Mouse (Mus musculus): Measurements from ENCODE around the gene Inka2. TPM values are rescaled to one million over a fixed set of nuclear protein-coding genes. Genes with fewer than 3 reads are reported as not detected.

Inka2 gene
- polyA plus RNA-seq, 1 experiment from 2014 or later: 2.4 TPM

GRCm38 (mm10) chr3:105701399-105701798 lies 3.0 kb upstream of the Inka2 start:
- no peaks in the 10 kb centered on the region for H3K9me3 ChIP-seq (replicated peaks)
- no peaks in the 10 kb centered on the region for H3K36me3 ChIP-seq
- no peak overlapping the region for H3K4me3 ChIP-seq
- H3K4me1 ChIP-seq: peaks cover 25% of the 10 kb centered on the region
- WGBS: 70% methylated on average over 5 of the region's 5 CpGs
- no peak overlapping the region for H3K4me2 ChIP-seq (replicated peaks)
- no peak overlapping the region for H3K9ac ChIP-seq
- no peak for ATAC-seq (ENCODE audit: low FRiP score)
- H3K27me3 ChIP-seq: peaks cover 44% of the 10 kb centered on the region
- no peak overlapping the region for H3K27ac ChIP-seq

GRCm38 (mm10) chr3:105703571-105703970 lies 828 bp upstream of the Inka2 start:
- Histone ChIP-seq H3K9ac (no peak overlapping the region), H3K27ac (no peak overlapping the region), H3K4me2 (replicated peaks) (no peak overlapping the region), H3K4me3 (no peak overlapping the region), H3K27me3 (peaks cover 43% of the 10 kb centered on the region), H3K36me3 (no peaks in the 10 kb centered on the region), H3K4me1 (peaks cover 23% of the 10 kb centered on the region), H3K9me3 (replicated peaks) (no peaks in the 10 kb centered on the region)
- no peak for ATAC-seq (ENCODE audit: low FRiP score)
- 50% methylated on average over 6 of the region's 6 CpGs for WGBS

GRCm38 (mm10) chr3:105705061-105705549 lies 706 bp downstream of the Inka2 start:
- H3K27ac ChIP-seq: peak overlapping the region; percentile 35; the same call in 1 of the 2 replicates
- peak overlapping the region; percentile 73 for H3K9ac ChIP-seq
- ATAC-seq (ENCODE audit: low FRiP score): peak; percentile 66
- peak overlapping the region; percentile 57 for H3K4me3 ChIP-seq
- no peaks in the 10 kb centered on the region for H3K36me3 ChIP-seq
- H3K4me2 ChIP-seq (replicated peaks): peak overlapping the region; percentile 100
- no peaks in the 10 kb centered on the region for H3K9me3 ChIP-seq (replicated peaks)
- WGBS: under 1% methylated on average over 28 of the region's 28 CpGs
- peaks cover 24% of the 10 kb centered on the region for H3K4me1 ChIP-seq
- peaks cover 43% of the 10 kb centered on the region for H3K27me3 ChIP-seq

- 39% methylated on average over 3 of the region's 3 CpGs for WGBS
- Histone ChIP-seq H3K36me3 (no peaks in the 10 kb centered on the region), H3K27me3 (peaks cover 47% of the 10 kb centered on the region), H3K4me3 (peak overlapping the region; percentile 57), H3K9me3 (replicated peaks) (no peaks in the 10 kb centered on the region), H3K4me1 (peaks cover 28% of the 10 kb centered on the region), H3K9ac (peak overlapping the region; percentile 73), H3K4me2 (replicated peaks) (peak overlapping the region; percentile 100), H3K27ac (no peak overlapping the region)
- no peak for ATAC-seq (ENCODE audit: low FRiP score)
Observed at GRCm38 (mm10) chr3:105705561-105705960, 1.2 kb downstream of the Inka2 start.

- Histone ChIP-seq H3K27me3 (peaks cover 43% of the 10 kb centered on the region), H3K4me2 (replicated peaks) (peak overlapping the region; percentile 100), H3K4me1 (peaks cover 30% of the 10 kb centered on the region), H3K9me3 (replicated peaks) (no peaks in the 10 kb centered on the region), H3K9ac (no peak overlapping the region), H3K27ac (no peak overlapping the region), H3K4me3 (peak overlapping the region; percentile 57; the same call in 1 of the 2 replicates), H3K36me3 (no peaks in the 10 kb centered on the region)
- 47% methylated on average over 4 of the region's 4 CpGs for WGBS
- no peak for ATAC-seq (ENCODE audit: low FRiP score)
Observed at GRCm38 (mm10) chr3:105706366-105707020, 2.1 kb downstream of the Inka2 start.

- peaks cover 35% of the 10 kb centered on the region for H3K27me3 ChIP-seq
- no peak overlapping the region for H3K4me2 ChIP-seq (replicated peaks)
- H3K9me3 ChIP-seq (replicated peaks): no peaks in the 10 kb centered on the region
- peaks cover 33% of the 10 kb centered on the region for H3K4me1 ChIP-seq
- H3K27ac ChIP-seq: no peak overlapping the region
- H3K4me3 ChIP-seq: no peak overlapping the region
- no peak for ATAC-seq (ENCODE audit: low FRiP score)
- no peak overlapping the region for H3K9ac ChIP-seq
- 13% methylated on average over 7 of the region's 7 CpGs for WGBS
- H3K36me3 ChIP-seq: no peaks in the 10 kb centered on the region
Observed at GRCm38 (mm10) chr3:105707590-105707989, 3.2 kb downstream of the Inka2 start.

- Histone ChIP-seq H3K9me3 (replicated peaks) (no peaks in the 10 kb centered on the region), H3K36me3 (no peaks in the 10 kb centered on the region), H3K4me3 (no peak overlapping the region), H3K9ac (no peak overlapping the region), H3K4me1 (peaks cover 35% of the 10 kb centered on the region), H3K27ac (no peak overlapping the region), H3K4me2 (replicated peaks) (no peak overlapping the region), H3K27me3 (peaks cover 22% of the 10 kb centered on the region)
- WGBS: 73% methylated on average over 6 of the region's 6 CpGs
- ATAC-seq (ENCODE audit: low FRiP score): no peak
Observed at GRCm38 (mm10) chr3:105710246-105710645, 5.8 kb downstream of the Inka2 start.

- ATAC-seq (ENCODE audit: low FRiP score): no peak
- no peak overlapping the region for H3K4me2 ChIP-seq (replicated peaks)
- WGBS: 54% methylated on average over 7 of the region's 7 CpGs
- H3K9me3 ChIP-seq (replicated peaks): no peaks in the 10 kb centered on the region
- no peak overlapping the region for H3K4me3 ChIP-seq
- H3K27me3 ChIP-seq: peaks cover 7% of the 10 kb centered on the region; the same call in 1 of the 2 replicates
- peaks cover 33% of the 10 kb centered on the region for H3K4me1 ChIP-seq
- H3K27ac ChIP-seq: no peak overlapping the region
- H3K9ac ChIP-seq: no peak overlapping the region
- H3K36me3 ChIP-seq: no peaks in the 10 kb centered on the region
Observed at GRCm38 (mm10) chr3:105711741-105712140, 7.3 kb downstream of the Inka2 start.

- Histone ChIP-seq H3K9me3 (replicated peaks) (no peaks in the 10 kb centered on the region), H3K4me2 (replicated peaks) (no peak overlapping the region), H3K27me3 (peaks cover 7% of the 10 kb centered on the region; the same call in 1 of the 2 replicates), H3K4me3 (no peak overlapping the region), H3K36me3 (no peaks in the 10 kb centered on the region), H3K27ac (no peak overlapping the region), H3K9ac (no peak overlapping the region), H3K4me1 (peaks cover 38% of the 10 kb centered on the region)
- ATAC-seq (ENCODE audit: low FRiP score): no peak
Observed at GRCm38 (mm10) chr3:105712827-105713226, 8.4 kb downstream of the Inka2 start.

- no peaks in the 10 kb centered on the region for H3K9me3 ChIP-seq (replicated peaks)
- H3K27ac ChIP-seq: peak overlapping the region; percentile 76
- peak; percentile 47 for ATAC-seq (ENCODE audit: low FRiP score)
- peaks cover 7% of the 10 kb centered on the region; the same call in 1 of the 2 replicates for H3K27me3 ChIP-seq
- no peaks in the 10 kb centered on the region for H3K36me3 ChIP-seq
- peaks cover 50% of the 10 kb centered on the region for H3K4me1 ChIP-seq
- H3K4me3 ChIP-seq: no peak overlapping the region
- H3K4me2 ChIP-seq (replicated peaks): 0 out of 2 replicates have a peak overlapping the region, but pooled peaks have one; percentile 11
- WGBS: 14% methylated on average over 8 of the region's 8 CpGs
- H3K9ac ChIP-seq: peak overlapping the region; percentile 32; the same call in 1 of the 2 replicates
Observed at GRCm38 (mm10) chr3:105714091-105714819, 9.9 kb downstream of the Inka2 start.

- Histone ChIP-seq H3K4me1 (peaks cover 50% of the 10 kb centered on the region), H3K4me3 (no peak overlapping the region), H3K27ac (no peak overlapping the region), H3K36me3 (no peaks in the 10 kb centered on the region), H3K4me2 (replicated peaks) (no peak overlapping the region), H3K9ac (no peak overlapping the region), H3K27me3 (peaks cover 7% of the 10 kb centered on the region; the same call in 1 of the 2 replicates), H3K9me3 (replicated peaks) (no peaks in the 10 kb centered on the region)
- ATAC-seq (ENCODE audit: low FRiP score): no peak
Observed at GRCm38 (mm10) chr3:105714820-105715167, 10.4 kb downstream of the Inka2 start.

- ATAC-seq (ENCODE audit: low FRiP score): no peak
- 59% methylated on average over 18 of the region's 18 CpGs for WGBS
- peak overlapping the region; percentile 72; the same call in 1 of the 2 replicates for H3K27ac ChIP-seq
Observed at GRCm38 (mm10) chr3:105716353-105717000, 12.1 kb downstream of the Inka2 start.

More at GRCm38 (mm10) chr3:105716353-105717000, 12.1 kb downstream of the Inka2 start:
- H3K9me3 ChIP-seq (replicated peaks): no peaks in the 10 kb centered on the region
- H3K9ac ChIP-seq: no peak overlapping the region
- peaks cover 44% of the 10 kb centered on the region for H3K4me1 ChIP-seq
- H3K4me3 ChIP-seq: no peak overlapping the region
- no peak overlapping the region for H3K4me2 ChIP-seq (replicated peaks)
- H3K36me3 ChIP-seq: no peaks in the 10 kb centered on the region
- H3K27me3 ChIP-seq: peaks cover 2% of the 10 kb centered on the region; the same call in 1 of the 2 replicates
